Mouse (Mus musculus) lung, postnatal 0 days (tissue): ENCODE measurements around the gene 1700025F22Rik.

Experiments used
- CTCF ChIP-seq: IDR thresholded peaks from 2 replicates; pipeline ENCODE4 v1.5.1; 2016; ENCODE audit warnings: antibody characterized with exemption, mild to moderate bottlenecking
- EP300 ChIP-seq: IDR thresholded peaks from 2 replicates; pipeline ENCODE4 v1.6.1; 2016; ENCODE audit warnings: antibody characterized with exemption, mild to moderate bottlenecking, control low read depth

GRCm38 (mm10) chr19:11098401-11098800 lies 66.7 kb downstream of the 1700025F22Rik start:
- TF ChIP-seq CTCF (no peak), EP300 (no peak)
